Mouse (Mus musculus) T-helper 1 cell (primary cell): Measurements from ENCODE around the gene Ptprr.

Source experiments
- in situ Hi-C: fragments of 300-600 bp; cut with MboI, MseI; formaldehyde crosslinking; loops from one replicate; pipeline ENCODE4 v1.15.1; 2025; ENCODE audit warnings: high pct_unique_total_duplicates

The Ptprr gene

DNA sequence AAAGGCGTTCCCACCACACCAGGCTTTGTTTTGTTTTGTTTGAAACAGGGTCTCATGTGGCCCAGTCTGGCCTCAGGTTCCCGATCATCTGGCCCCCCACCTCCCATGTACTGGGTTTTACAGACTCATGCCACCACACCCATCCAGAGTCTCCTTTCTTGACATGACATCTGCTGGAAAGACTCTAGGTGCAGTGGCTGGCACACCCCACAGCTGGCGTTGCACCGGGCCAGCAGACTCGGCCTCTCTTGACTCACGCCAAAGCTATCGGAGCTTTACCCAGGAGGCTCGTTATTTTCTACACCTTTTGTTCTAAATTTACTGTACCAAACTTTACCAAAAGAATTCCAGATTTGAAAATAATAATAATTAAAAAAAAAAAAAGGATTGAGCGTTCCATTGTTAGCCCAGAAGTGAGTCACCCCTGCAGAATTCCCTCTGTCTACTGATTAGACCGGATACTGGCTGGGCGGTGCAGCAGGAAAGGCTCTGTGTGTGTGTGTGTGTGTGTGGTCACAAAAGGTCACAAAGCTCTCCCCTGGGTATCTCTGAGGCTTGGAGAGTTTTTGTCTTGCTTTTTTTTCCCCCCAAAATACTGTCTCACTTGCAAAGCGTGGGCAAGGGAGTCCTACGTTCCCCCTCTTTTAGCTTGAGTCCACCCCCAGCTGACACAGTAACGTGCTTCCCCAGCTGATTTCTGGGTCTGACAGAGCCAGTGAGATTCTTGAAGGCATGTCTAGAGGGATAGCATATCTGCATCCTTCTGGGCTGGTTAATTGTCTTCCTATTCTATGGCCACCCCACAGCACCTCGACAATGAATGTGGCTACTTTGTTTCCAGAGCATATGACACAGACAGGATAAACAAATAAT, 248.8 kb downstream of the Ptprr start:
- in situ Hi-C loops, result no loop called here

DNA sequence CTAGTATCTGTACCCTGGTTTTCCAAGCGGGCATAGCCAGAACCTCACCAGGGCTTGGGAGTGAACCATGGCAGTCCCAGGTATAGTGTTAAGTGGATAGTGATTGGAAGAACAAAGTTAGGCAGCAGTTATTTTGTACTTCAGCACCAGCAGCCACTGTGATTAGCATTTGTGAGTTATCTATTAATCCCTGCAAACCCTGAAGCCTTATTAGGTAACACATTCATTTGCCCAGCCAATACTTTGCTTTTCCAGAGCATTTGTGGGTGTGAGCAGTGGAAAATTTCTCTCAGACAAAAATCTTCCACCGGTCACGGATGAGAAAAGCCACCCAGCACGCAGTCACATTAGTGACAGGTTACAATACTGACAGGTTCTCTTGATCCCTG, 249.4 kb downstream of the Ptprr start:
- in situ Hi-C loops, result no loop called here

DNA sequence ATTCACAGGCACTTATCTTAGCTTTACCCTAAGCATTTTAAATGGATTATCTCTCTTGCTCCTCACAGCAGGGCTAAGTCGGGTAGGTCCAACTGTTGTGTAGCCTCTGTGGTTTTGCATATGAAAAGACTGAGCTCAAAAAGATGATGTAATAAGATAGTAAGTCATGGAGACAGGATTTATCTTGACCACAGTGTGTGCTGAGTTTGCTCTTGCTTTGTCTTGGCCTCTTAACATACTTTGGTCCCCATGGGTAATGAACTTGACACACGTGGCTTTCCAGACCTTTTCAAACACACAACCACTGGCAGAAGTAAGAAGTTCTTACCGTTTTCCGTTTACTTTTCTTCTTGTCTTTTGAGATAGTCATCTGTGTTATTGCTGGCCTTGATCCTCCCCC, 250.3 kb downstream of the Ptprr start:
- in situ Hi-C loops, result no loop called here

DNA sequence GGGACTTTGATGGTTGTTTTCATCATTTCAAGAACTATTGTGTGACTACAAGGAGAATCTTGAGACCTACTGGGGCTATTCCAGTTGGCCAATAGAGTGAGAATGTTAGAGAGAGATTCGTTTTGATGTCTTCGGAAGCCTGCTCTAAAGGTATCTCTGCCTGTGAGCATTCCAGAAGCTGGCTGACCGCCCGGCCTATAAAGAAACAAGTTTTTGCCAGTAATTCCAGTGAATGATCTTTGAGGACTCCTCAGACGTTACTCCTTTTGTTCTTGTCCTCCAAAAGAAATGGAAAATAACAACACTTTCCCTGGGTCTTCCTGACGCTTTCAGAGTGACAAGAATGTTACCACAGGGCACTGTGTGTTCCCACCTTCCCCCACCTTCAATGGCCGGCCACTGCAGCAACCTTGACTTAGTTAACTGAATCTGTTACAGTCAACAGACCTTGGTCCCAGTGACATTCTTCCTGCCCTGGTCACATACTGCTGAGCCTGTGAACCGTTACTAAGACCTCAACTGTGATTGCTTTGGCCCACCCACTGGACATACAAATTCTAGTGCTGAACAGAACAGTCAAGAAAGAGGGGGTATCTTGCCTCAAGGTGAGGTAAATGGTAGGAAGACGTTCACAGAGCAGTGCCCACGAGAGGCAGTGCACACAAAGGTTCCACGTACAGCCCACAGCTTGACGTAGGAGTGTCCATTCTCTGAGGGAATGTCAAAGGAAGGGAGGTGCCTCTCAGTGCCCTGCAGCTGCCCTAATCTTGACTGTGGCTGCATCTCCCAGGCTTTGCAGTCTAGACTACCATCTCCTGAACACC, 252.8 kb downstream of the Ptprr start:
- in situ Hi-C loops, result no loop called here

DNA sequence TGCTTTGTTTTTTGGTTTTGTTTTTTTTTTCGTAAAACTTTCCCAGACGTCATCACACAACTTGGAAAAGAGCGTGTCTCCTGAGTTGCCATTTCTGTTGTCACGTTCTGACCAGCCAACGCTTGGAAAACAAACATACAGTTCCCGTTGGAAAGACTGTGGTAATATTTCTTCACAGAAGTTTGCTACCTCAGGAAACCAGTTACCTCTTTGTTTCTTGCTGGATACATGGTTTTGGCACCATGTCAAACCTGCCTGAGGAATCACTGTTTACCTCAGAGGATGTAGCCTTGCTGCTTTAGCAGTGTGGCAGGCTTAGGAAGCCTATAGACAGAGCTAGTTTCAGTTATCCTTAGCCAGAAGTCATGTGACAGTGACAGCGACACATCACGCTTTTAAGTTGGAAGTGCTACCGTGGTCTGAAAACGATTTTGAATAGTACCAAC, 253.5 kb downstream of the Ptprr start:
- in situ Hi-C loops, result no loop called here

DNA sequence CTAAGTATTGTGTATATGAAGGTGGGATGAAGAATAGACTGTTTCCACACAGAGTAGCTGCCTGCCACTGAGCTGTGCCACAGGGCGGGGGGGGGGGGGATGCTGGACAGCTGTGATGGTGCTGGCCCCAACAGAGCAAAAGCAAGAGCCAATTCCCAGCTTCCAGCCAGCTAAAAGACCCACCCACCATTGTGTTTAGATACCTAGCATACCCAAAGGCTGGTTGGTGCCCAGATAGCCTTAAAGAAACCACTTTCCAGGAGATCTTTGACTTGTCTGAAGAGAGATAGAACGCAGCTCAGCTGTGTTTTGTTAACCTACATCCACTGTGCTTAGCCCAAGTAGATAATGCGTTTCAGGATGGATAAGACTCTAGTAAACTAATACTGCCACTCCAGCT, 254.1 kb downstream of the Ptprr start:
- in situ Hi-C loops, result no loop called here

DNA sequence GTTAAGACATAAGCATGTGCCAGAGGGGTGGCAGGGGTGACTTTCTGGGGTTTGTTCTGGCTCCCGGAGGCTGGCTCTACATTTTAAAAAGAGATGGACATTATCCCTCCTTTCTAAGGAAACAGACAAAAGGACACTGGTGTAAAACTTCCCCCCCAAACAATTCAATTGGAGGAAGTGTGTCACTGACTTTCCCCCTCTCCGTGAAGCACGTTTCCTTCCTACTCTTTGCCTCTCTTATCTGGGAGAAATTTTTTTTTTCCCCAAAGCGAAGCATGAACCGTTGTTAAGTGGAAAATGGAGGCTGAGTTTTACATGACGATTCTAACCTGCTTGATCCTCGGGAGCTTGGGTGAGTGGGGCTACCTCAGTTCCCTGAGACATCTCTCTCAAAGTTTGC, 257.3 kb downstream of the Ptprr start, which contains the start of gene Ptprb:
Gene Ptprb, plus strand, starts transcription at position 244 of the 400 bp plus-strand sequence.
- in situ Hi-C loops, result no loop called here

DNA sequence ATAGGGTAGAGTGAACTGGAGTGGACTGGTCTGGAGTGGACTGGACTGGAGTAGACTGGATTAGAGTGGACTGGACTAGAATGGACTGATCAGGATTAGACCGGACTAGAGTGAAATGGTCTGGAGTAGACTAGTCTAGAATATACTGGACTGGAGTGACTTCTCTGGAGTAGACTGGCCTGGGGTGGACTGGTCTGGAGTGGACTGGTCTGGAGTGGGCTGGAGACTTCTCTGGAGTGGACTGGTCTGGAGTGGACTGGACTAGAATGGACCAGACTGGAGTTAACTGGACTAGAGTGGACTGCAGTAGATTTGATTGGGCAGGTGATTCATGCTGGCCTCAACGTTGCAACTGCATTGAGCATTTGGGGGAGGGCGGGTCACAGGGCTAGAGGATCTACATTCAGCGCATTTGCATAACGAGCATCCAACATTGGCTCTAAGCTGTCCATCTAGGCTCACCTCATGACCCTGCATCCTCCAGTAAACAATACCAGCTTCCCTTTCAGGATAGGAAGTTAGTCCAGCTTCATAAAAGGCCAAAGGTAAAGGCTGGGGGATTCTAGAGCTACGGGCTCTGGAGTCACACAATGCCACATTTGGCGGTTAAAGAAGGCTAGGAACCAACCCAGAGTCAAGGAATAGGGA, 268.8 kb downstream of the Ptprr start:
- in situ Hi-C loops, result no loop called here

DNA sequence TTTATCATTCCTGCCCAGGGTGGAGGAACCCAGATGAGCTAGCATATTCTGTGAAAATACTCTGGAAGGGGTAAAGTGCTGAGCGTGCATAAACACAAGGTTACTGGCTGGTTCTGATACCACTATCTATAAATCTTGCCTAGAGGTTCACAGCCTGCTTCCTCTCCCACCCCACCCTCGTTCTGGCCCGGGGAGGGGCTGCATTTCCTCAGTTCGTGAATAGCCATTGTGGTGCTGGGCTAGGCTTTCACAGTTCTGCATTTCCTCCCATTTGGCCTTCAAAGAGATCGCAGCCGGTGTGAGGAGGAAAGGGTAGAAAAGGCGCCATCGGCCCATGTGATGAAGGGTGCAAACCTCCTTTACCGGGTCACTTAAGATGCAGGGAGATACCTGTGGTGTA, 270.1 kb downstream of the Ptprr start:
- in situ Hi-C loops, result no loop called here

DNA sequence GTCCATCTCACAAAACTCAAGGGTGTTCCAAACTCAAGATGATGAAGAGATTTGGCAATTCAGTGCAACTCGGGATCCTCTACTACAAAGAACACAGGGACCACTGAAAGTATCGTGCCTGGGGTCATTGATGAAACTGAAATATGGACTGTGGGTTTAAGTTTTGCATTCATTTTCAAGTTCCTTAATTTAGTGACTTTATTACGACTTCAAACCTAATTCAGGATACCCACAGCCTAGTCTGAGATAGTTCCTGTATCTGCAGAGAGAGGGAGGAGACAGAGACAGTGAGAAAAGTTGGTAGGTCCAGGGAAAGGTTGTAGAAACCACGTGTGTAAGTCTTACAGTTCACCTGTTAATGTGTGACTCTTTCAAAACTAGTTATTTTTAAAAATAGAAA, 272.5 kb downstream of the Ptprr start:
- in situ Hi-C loops, result no loop called here

DNA sequence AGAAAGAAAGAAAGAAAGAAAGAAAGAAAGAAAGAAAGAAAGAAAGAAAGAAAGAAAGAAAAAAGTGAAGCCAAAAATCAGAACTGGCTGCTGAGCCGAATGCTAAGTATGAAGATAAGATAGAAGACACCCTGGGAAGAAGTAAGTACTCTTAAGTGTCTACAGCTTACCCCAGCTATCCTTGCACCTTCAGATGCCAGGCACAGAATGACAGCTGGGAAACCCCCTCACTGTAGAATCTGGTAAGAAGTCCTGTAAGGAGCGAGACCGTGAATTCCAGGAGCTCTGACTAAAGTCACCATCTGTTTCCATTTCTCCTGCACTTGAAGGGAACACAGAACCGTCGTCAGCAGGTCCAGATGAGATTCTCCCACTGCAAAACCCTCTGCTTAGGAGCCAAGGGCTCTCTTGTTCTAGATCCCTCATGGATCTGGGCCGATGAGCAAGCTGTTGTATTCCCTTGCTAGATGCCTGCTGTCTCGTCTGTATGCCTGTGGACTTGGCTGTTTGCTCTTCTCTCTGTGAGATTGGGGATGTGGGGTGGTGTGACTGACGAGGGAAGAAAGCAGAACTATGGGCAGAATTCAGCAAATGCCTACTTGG, 273.2 kb downstream of the Ptprr start:
- in situ Hi-C loops, result no loop called here

DNA sequence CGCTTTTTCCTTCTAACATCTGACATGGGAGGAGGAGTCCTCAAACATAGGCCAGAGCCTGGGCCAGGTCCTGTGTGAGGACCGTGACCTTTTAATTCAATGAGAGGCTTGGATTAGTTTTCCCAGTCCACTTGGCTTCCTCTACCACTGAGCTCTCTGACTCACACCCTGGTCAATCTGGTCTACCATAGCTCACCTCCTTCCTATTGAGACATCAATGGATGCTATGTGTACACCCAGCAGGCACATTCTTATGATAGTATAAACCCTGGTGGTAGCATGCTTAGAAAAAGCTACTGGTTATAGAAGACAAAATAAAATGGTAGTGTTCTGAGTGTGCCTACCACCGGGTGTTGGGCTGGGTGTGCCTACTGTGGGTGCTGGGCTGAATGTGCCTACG, 278.4 kb downstream of the Ptprr start:
- in situ Hi-C loops, result no loop called here

DNA sequence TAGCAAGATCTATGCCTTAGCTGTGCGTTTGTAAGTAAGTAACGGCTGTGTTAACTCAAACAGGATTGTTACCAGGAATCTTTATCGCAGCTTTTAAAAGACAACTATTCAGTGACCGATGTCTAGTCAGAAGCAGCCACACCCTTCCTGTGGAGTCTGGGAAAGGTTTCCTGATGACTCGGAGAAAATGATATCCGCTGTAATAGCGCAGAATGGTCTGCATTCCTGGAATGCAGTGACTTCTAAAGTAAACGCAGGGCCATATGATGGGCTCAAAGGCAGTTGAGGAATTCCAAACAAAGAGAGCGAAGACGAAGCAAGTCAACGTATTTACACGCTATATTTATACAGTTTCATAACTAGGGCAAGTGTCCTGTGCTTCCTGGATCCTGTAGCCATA, 279.8 kb downstream of the Ptprr start:
- in situ Hi-C loops, result no loop called here

DNA sequence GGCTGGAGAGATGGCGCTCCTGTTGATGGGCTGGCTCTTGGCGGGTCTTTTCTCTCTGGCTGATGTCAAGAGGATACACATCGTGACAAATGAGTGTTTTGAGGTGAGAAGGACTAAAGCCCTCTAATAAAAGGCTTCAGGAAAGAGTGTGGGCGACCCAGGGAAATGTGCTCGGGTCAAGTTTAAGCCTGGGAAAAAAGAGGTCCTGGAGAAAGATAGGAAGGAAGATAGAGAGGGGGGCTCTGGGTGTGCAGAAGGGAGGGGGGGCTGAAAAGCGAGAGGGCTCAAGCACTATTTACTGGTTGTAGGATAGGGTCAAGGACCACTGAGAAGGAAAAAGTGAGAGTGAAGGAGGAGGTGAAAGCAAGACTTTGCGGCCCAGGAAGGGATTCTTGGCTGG, 282.8 kb downstream of the Ptprr start:
- in situ Hi-C loops, result no loop called here

DNA sequence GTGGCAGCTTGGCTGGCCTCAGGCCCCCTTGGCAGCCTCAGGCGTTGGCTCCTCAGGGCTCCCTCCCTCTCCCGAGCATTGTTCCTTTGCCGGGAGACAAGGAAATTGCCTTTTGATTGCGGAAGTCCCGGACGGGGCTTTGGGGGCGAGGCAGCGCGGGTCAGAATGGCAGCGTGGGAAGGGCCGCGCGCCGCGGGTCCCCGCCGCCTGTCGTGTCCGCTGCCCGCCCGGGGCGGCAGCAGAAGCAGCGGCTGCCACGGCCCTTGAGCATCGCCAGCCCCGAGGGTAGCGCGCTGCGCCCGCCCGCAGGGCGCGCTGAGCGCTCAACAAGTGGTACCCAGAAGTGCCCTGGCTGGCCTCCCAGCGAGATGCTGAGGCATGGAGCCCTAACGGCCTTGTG, 283.2 kb downstream of the Ptprr start:
- in situ Hi-C loops, result no loop called here

DNA sequence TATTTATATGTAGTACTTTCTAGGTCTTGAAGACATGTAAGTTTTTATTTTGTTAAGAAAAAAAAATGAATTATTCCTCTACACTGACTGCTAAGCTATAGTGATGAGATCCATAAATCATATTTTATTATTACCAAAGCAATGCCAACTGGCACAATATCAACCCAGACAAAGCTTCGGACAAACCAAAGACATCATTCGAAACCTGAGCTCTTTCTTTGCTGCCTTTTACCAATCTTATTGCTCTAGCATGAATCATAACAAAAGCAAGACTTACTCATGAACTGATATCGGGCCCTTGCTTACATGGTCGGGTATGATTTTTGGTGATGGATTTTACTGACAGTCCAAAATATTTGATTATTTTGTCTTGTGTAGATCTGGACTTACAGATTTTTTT, 286.3 kb downstream of the Ptprr start:
- in situ Hi-C loops, result no loop called here

DNA sequence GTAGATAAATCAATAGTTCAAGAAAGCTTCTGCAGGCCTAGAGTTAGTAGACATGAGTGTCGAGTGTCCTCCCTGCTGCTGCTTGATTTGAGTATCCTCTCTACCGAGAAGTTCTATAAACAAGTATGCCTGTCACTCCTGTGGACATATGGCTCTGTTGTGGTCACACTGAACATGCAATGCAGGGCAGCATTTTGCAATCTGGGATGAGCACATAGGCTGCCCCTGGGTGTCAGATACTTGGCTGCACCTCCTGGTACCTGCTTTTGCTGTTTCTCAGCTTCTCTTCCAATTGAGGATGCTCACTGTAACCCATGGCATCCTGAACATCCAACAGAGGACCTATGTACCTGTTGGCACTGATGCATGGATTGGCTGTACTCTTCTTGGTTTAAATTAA, 291.4 kb downstream of the Ptprr start:
- in situ Hi-C loops, result no loop called here

DNA sequence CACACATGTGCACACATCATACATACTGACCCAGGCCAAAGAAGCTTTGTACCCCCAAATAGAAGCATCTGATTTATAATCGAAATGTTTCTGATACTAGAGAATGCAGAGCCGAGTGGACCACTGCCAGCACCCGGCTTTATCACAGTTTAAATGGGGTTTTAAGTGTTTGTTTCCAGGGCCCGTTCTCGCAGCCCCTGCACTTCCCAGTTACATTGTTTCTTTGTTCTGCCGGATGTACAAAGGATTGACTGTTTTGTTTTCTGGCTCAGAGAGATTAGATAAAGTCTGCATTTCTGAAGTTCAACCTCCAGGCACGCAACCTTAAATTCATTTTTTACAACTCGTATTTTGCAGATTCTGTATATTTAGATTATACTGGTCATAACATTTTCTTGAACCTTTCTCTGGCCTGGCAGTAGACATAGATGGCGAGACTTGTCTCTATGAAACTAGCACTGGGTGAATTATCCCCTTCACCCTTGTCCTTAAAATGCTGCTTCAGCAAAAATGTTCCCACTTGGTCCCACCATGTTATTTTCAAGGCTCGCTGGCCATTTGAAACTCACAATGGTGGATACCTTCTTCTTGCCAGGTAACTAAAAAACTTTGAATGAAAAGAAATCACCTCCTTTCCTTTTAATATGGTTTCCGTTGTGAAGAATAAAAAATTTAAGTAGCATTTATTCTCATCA, 292.6 kb downstream of the Ptprr start:
- in situ Hi-C loops, result no loop called here

DNA sequence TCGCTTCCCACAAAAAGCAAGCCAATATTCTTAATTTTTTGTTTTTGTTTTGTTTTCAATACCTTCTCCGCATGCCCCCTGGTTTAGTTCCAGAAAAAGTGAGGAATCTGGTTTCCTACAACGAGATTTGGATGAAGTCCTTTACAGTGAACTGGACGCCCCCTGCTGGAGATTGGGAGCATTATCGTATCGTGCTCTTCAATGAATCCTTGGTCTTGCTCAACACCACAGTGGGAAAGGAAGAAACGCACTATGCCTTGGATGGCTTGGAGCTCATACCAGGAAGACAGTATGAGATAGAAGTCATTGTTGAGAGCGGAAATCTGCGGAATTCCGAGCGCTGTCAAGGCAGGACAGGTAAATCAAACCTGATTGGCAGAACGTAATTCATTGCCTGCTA, 301.2 kb downstream of the Ptprr start:
- in situ Hi-C loops, result no loop called here
